ENCODE assay signal across 8 mouse cellular contexts in genomic region chr19:40832361-40832760, GRCm38 (mm10). TPM values are rescaled to one million over a fixed set of nuclear protein-coding genes. Genes with fewer than 3 reads are reported as not detected.
DNase-seq lines count a peak whose midpoint lies in the region; ATAC-seq and TF ChIP-seq lines count a peak whose summit lies in the region.

No protein-coding gene starts in this region.

- 37% methylated on average over 5 of the region's 5 CpGs for WGBS in heart, embryonic 12.5 days
- WGBS in bone marrow, adult 2 months, result 5% methylated on average over 5 of the region's 5 CpGs
- WGBS in hindbrain, postnatal 0 days, result 24% methylated on average over 5 of the region's 5 CpGs
- WGBS in midbrain, embryonic 11.5 days, result 34% methylated on average over 5 of the region's 5 CpGs

- peaks cover 13% of the 10 kb centered on the region for H3K4me1 ChIP-seq in heart, embryonic 12.5 days (replicated peaks)
- no peaks in the 10 kb centered on the region; the same call in none of the 2 replicates for H3K4me1 ChIP-seq in bone marrow, adult 2 months (ENCODE audit: control insufficient read depth, insufficient read depth, low read length)
- H3K4me1 ChIP-seq in hindbrain, postnatal 0 days (ENCODE audit: insufficient read depth, low read length), result peaks cover 11% of the 10 kb centered on the region
- H3K4me1 ChIP-seq in midbrain, embryonic 11.5 days (ENCODE audit: control insufficient read depth, insufficient read depth, low read length), result peaks cover 20% of the 10 kb centered on the region

- H3K4me2 ChIP-seq in heart, embryonic 12.5 days, result peak overlapping the region; percentile 95
- peak overlapping the region; percentile 60 for H3K4me2 ChIP-seq in hindbrain, postnatal 0 days (ENCODE audit: low read depth, low read length)
- H3K4me2 ChIP-seq in midbrain, embryonic 11.5 days, result peak overlapping the region; percentile 52

- no peak for TF ChIP-seq POLR2A in bone marrow, adult 2 months (IDR thresholded peaks at IDR 0.05; ENCODE audit: borderline replicate concordance, control insufficient read depth, low read depth, low read length)

- H3K36me3 ChIP-seq in heart, embryonic 12.5 days, result peaks cover 6% of the 10 kb centered on the region
- peaks cover 8% of the 10 kb centered on the region; the same call in 1 of the 2 replicates for H3K36me3 ChIP-seq in hindbrain, postnatal 0 days (ENCODE audit: insufficient read depth, low read length)
- no peaks in the 10 kb centered on the region; the same call in 1 of the 2 replicates for H3K36me3 ChIP-seq in midbrain, embryonic 11.5 days (ENCODE audit: control insufficient read depth, insufficient read depth, low read length)

- H3K9me3 ChIP-seq in heart, embryonic 12.5 days (replicated peaks), result no peaks in the 10 kb centered on the region
- no peaks in the 10 kb centered on the region for H3K9me3 ChIP-seq in hindbrain, postnatal 0 days (ENCODE audit: low read length)
- H3K9me3 ChIP-seq in midbrain, embryonic 11.5 days (ENCODE audit: control insufficient read depth, low read length), result no peaks in the 10 kb centered on the region

- no peak for ATAC-seq in heart, embryonic 12.5 days (ENCODE audit: insufficient number of reproducible peaks, low FRiP score)
- no peak for ATAC-seq in hindbrain, postnatal 0 days
- no peak for ATAC-seq in midbrain, embryonic 11.5 days (ENCODE audit: low FRiP score)

- H3K27me3 ChIP-seq in heart, embryonic 12.5 days (replicated peaks), result peaks cover 12% of the 10 kb centered on the region
- no peaks in the 10 kb centered on the region for H3K27me3 ChIP-seq in hindbrain, postnatal 0 days (ENCODE audit: insufficient read depth, low read length)
- no peaks in the 10 kb centered on the region for H3K27me3 ChIP-seq in midbrain, embryonic 11.5 days (ENCODE audit: control insufficient read depth, insufficient read depth, low read length)

- intact Hi-C loops in heart, postnatal 36 days (cut with DNase I), result no loop called here

- peak overlapping the region; percentile 94 for H3K9ac ChIP-seq in heart, embryonic 12.5 days
- H3K9ac ChIP-seq in hindbrain, postnatal 0 days (replicated peaks; ENCODE audit: low read length), result peak overlapping the region; percentile 97
- peak overlapping the region; percentile 100 for H3K9ac ChIP-seq in midbrain, embryonic 11.5 days (ENCODE audit: low read length)

- TF ChIP-seq CTCF in bone marrow, adult 2 months (IDR thresholded peaks at IDR 0.05; ENCODE audit: control insufficient read depth, insufficient read depth, low read length), result no peak
- no peak for TF ChIP-seq CTCF in hindbrain, postnatal 0 days (IDR thresholded peaks at IDR 0.05; ENCODE audit: low read depth)

- H3K4me3 ChIP-seq in heart, embryonic 12.5 days, result peak overlapping the region; percentile 86
- peak overlapping the region; percentile 76 for H3K4me3 ChIP-seq in bone marrow, adult 2 months (replicated peaks; ENCODE audit: control insufficient read depth, low read depth, low read length)
- H3K4me3 ChIP-seq in hindbrain, postnatal 0 days (ENCODE audit: low read length), result peak overlapping the region; percentile 90
- peak overlapping the region; percentile 90 for H3K4me3 ChIP-seq in midbrain, embryonic 11.5 days (ENCODE audit: low read depth, low read length)

- no peak for DNase-seq in heart, postnatal 36 days
- DNase-seq in hindbrain, postnatal 0 days (ENCODE audit: low spot score), result no peak
- peak; percentile 86 for DNase-seq in midbrain, embryonic 11.5 days (ENCODE audit: low spot score, missing footprints)
- no peak for DNase-seq in cerebellum, postnatal 4 days (ENCODE audit: low spot score in 2 of 2)
- no peak for DNase-seq in right cerebral cortex, adult 2 months (ENCODE audit: low spot score in 2 of 2)
- no peak for DNase-seq in adrenal gland, postnatal 14 days

- H3K27ac ChIP-seq in heart, embryonic 12.5 days (ENCODE audit: poor library complexity, severe bottlenecking), result no peak overlapping the region
- peak overlapping the region; percentile 94 for H3K27ac ChIP-seq in bone marrow, adult 2 months (ENCODE audit: control insufficient read depth, insufficient read depth, low read depth, low read length, poor library complexity)
- H3K27ac ChIP-seq in hindbrain, postnatal 0 days, result no peak overlapping the region
- no peak overlapping the region for H3K27ac ChIP-seq in midbrain, embryonic 11.5 days (ENCODE audit: low read depth, low read length)

RNA-seq across cellular contexts. Expression of gene Ccnj, which starts 1.3 kb away (rescaled TPM):
- 11.0 and 13.3 TPM in 2 replicates for polyA plus RNA-seq in heart, embryonic 12.5 days (2016; fragmentation: Nextera tagmentation; extraction: Ambion mirVana)
- 1 to 10 TPM; 4.1 to 5.1 TPM for total RNA-seq in heart, postnatal 36 days (2021)
- polyA plus RNA-seq in bone marrow, adult 2 months (2011; ENCODE audit: insufficient read depth, insufficient read length, low replicate concordance, missing spikeins), result 5.6 and 8.6 TPM in 2 replicates
- total RNA-seq in hindbrain, postnatal 0 days (2014; rRNA removed), result 10.6 and 13.1 TPM in 2 replicates
- 8.1 and 8.6 TPM in 2 replicates for polyA plus RNA-seq in hindbrain, postnatal 0 days (2015; fragmentation: Nextera tagmentation; extraction: Ambion mirVana)
- polyA plus RNA-seq in midbrain, embryonic 11.5 days (2014; fragmentation: Nextera tagmentation; extraction: Ambion mirVana), result 42.6 and 49.4 TPM in 2 replicates
- total RNA-seq in adrenal gland, postnatal 14 days (2021), result 5.7 and 7.6 TPM in 2 replicates
